Mouse (Mus musculus): ENCODE data around the gene Nr5a2.

Nr5a2 gene

DNA sequence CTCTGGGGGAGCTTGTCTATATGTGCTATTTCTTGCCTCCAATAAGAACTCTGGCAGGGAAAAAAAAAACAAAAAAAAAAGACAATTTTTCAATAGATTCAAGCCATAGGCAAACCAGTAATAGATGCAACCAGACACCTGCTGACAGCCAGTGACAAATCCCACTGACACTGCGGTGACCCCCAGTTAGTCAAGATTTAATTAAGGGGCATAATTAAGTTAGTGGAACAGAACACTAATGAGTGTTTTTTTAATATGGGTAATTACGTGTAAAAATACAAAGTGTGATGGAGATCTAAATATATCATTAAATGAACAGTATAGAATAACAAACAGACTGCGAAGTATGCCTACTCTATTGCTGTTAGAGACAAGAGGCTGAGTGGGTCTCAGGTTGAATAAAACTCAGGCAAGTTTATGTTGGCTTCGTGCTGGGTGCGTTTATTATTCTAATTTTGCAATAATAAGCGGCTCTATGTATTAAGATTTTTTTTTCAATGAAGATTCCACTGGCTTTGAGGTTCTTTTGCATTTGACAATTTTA lies 50.7 kb downstream of the Nr5a2 start:
- DNase-seq: no peak

DNA sequence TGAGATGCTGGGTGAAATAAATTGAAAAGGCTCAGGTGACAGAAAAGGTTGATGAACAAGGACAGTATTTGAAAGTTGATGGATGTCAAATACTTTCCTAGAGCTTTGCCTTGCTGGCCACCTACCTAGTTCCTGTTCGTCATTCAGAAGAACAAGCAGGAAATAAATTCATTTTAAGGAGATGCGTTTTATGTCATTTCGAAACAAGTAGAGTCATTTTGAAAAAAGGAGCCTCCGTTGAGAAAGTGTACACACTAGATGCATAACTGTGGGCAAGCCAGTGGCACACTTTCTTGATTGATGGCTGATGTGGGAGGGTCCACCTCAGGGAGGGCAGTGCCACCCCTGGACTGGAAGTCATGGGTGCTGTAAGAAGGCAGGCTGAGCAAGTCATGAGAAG lies 62.1 kb downstream of the Nr5a2 start:
- DNase-seq: no peak

DNA sequence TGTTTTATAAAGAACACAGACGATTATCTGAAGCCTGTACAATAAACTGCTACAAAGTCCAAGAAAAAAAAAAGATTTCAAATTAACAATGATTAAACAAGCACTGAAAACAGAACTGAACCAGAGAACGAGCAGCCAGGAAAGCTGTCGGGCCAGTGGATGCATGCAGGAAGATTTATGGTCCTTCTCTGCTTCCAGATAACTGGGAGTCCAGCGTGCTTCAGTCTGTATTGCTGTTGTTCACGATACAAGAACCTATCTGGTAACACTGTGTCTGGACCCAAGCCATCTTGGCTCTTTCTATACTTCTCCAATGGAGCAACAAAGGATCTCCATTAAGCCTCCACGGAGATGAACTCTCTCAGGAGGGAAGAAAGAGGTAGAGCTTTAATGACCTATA lies 63.9 kb downstream of the Nr5a2 start:
- no peak for DNase-seq

DNA sequence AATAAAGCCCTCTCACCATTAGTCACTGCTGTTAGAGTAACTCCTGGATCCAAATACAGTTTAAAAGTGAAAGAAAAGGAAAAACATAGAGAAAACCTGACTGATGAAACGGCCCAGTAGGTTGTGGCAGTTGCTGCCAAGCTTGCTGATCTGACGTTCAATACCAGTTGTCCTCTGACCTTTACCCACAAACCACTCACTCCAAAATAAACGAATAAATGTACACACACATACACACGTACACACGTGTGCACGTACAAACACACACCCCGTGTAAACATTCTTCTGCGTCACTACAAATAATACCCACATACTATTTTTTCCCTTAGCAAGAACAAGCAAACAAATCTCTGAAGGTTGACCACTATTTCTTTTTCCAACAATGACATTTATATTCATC lies 64.4 kb downstream of the Nr5a2 start:
- no peak for DNase-seq

DNA sequence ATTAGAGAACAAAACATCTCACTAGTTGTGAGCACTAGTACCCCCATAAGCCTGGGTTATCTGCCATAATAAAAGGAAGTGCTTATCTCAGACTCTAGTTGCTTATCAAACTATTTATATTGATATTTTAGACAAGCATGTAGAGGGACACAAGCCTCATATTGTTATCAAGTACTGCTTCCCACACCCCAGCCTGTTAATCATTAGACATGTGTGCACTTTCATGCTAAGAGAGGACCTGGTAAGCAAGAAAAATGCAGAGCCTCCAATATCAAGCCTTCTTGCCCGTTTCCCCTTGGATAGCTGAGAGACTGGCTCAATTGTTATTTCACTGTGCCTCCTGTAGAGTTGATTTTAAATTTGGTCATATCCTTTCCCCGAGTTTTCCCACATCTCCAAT lies 65.5 kb downstream of the Nr5a2 start:
- no peak for DNase-seq

DNA sequence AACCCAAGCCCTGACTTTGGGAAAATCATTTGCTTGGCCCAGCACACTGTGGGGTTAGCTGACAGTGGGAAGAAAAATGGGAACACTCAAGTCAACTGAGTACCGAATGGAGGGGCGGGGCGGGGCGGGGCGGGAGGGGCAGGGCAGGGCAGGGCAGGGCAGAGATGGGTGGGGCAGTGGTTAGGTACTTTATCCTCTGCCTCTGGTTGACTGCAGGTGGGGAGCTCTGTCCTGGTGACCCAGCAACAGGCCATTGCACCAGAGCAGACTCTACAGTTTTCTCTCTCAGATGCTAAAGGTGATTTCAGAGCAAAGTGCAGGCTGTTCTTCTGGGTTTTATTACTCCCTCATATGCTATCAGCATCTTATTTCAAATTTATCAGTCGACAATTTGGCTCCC lies 67.1 kb downstream of the Nr5a2 start:
- no peak for DNase-seq

DNA sequence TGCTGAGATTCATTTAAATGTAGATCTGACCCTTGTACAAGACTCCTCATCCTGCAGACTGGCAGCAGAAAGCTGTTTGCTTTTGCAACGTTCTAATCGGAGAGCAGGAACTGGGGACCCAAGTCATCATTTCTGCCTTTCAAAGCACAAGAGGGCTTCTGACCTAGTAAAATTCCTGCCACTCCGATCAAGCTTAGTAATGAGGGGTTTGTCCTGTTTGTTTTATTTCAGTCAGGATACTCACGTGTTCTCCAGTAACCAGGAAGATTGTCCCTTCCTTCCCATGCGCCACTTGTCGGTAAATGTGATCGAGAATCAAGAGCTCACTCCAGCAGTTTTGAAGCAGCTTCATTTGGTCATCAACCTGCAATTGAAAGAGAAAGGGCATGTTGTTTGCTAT lies 69.8 kb downstream of the Nr5a2 start:
- no peak for DNase-seq

DNA sequence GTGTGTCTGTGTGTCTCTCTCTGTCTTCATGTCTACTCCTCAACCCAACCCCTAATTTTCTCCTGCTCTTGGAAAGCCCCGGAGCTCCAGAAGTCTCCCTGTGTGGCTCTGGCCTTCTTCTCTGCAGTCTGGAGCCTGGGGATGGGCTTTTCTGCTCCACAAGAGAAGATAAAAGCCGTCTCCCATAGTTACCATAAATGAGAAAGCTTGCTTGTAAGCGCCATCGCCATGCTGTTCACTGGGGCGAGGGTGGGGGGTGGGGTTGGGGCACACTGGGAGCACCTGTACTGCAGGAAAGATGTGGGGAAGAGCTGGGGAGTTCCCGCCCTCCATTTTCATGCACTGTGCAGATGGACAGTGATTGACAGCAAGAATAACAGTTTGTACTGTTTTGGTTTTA lies 71.5 kb downstream of the Nr5a2 start:
- no peak for DNase-seq

DNA sequence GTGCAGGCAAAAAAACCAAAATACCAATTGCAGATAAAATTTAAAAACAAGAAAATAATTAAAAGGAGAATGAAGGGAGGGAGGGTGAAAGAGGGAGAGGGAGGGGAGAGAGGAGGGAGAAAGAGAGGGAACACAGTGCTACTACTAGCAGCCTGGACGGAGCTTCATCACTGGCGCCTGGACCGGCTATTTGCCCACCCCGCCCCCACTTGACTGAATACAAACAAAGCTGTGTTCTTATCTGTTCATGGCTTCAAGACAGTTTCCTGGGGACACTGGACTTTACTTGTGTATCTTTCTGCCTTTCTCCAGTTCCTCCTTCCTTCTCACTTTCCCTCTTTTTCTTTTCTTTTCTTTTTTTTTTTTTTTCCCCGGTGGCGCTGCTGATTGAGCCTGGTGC lies 73.6 kb downstream of the Nr5a2 start:
- peak; percentile 14 for DNase-seq

DNA sequence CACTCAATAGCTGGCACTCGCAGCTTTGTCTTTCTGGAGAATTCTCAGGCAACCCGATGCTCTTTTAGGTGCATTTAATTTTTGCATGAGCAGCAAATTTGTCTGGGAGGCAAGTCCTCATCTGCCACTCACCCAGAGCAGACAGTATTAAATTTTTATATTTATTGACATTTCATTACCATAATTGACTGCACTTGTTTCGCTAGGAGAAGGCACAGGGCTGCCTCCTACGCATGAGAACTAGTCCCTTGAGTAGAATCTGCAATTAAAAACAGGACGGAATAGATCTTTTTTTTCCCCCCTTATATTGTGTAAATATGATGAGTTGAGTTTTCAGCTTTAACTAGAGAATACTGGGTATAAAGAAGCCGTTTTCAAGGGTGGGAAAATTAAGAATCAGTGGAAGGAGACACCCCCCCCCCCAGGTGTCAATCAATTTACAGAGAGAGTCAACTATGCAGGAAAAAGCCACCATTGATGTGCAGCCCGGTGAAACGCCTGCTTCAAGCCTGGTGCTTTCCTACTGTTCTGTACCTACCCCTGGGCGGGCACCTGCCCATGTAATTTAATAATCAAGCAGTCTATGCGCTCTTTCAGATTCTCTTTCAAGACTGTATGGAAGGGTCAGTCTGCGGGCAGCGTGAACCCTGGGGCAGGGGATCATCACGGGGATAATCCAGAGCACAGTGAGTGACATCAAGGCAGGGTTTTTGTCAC lies 76.6 kb downstream of the Nr5a2 start:
- no peak for DNase-seq

DNA sequence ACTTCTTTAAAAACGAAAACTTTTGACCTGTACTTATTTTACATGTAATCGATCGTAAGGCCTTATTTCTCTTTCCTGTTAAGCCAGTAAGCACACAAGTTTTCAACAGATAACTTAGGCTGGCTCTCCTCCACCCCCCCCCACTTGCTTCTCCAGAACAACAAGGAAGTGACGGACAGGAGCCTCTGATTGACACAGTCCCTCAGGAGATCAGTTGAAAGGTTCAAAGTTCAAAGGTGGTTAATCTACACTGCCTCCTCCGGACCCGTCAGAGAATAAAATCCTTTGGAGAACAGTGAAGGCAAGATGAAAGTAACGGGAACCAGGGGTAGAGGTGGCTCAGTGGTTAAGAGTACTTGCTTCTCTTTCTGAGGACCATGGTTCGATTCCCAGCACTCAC lies 80.0 kb downstream of the Nr5a2 start:
- no peak for DNase-seq

DNA sequence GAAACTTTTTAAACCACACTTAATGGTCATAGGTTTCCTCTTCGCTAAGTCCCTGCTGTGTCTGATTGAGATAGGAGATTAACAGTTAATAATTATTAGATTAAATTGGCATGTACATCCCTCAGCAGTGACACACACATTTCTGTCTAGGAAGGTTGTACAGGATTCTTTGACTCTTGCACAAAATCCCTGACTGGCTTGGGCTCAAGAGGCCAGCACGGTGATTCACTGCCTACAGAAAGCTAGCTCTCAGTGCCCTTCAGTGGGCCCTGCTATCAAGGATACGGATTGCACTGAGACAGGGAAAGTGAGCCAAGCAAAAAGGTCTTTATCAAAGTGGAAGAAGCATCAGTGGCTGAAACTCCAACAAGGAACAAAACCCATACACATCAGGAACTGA lies 85.2 kb downstream of the Nr5a2 start:
- no peak for DNase-seq

DNA sequence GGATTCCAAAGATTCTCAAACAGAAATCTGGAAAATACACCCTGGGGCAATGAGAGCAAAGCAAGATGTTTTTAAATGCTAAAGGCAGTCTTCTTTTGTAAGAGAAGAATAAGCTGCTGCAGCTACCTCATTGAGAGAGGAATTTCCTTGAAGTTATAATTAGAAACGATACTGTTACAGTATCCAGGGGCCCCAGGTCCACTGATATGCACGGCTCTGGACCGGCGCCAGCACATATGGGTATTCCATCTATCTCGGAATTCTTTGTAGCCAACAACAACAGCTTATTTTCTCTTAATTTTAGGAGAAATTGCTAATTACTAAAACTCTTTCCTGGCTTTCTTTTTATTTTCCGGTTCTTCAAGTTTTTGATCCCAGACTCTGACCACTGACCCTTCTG lies 91.3 kb downstream of the Nr5a2 start:
- DNase-seq: no peak

DNA sequence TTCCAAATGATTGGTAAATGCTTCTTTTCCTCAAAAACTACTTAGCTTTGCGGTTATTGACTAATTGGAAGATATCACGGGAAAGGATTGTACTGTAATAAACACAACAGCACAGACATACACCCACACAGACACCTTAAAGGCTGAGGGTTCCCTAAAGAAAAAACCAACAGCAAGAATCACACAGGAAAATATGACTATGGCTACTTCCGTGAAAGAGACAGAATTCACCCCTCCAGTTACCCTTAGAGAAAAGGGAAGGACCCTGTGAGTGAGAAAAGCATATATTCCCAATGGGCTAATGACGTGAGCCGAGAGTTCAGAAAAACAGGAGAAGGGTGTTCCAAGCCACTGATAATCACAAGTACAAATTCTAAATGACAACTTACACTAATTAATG lies 92.0 kb downstream of the Nr5a2 start:
- DNase-seq: no peak

DNA sequence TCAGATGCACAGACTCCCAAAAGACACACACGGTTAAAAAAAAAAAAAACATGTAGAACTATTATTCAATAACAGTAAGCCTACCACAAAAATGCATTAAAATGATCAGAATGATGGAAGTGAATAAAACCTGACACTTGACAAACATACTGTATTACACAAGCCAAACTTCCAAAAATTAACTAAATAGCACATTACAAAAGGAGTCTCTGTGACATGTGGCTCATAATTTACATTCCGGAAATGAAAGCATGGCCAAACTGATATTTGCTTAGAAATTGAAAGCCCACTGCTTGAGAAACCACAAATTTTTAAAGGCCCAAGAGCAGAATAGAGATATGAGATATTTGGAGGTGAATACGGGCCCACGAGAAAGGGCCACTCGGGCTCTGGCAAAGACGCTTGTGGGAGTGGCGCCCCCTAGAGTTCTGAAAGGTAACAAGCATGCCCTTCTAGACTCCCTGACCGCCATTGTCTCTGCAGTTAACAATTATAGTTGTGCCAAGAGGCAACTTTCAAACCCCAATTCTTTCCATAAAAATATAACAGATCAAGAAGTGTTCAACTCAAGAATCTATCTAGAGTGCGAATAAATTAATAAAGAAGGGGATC lies 93.7 kb downstream of the Nr5a2 start:
- DNase-seq: peak; percentile 13

DNA sequence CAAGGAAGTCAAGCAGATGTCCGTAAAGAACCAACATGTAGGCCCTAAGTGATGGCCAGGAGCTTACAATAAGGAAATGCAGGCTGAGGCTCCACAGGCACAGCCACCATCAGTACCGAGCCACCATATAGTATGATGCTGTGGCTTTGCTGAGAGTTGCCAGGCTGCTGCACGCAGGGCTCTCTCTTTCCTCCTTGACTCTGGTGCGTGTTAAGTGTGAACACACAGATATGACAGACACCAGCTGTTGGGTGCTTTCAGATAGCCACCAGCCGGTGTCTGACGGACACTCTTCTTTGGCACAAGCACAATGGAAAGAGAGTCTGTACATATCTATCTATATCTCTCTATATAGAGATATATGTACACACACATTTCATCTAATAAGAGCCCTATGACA lies 97.0 kb downstream of the Nr5a2 start:
- DNase-seq: no peak

DNA sequence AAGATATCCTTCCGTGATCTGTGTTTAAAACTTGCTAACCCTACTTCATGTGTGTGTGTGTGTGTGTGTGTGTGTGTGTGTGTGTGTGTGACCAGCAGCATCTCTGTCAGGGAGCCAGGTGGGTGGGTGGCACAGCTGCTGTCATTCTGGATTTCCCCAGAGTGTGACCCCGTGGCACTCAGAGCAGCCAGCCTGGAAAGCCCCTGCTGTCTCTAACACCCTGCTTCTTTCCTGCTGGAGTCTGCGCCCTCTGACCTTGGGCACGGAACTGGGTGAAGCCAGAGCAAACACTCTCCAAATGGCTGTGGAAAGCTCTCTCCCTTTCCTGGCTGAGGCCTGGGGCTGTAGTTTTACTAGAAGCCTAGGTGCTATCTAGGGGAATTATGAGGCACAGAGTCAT lies 100.8 kb downstream of the Nr5a2 start:
- DNase-seq: peak; percentile 11

DNA sequence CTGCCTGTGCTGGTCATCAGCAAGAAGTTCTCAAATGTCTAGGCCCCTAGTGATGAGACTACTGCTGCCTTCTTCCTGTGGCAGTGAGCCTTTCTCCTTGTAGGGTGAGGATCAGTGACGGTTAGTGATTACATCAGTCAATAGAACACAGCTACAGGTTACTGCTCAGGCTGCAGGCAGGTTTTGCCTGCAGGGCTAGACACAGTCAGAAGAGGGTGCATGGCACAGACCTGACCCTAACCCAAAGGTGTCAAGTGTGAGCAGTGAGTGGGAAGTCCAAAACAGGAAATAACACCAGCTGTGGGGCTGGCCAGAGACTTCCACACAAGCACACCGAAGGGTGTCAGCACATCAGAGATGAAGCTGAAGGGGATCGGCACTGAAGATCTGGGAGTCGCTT lies 101.5 kb downstream of the Nr5a2 start:
- no peak for DNase-seq

DNA sequence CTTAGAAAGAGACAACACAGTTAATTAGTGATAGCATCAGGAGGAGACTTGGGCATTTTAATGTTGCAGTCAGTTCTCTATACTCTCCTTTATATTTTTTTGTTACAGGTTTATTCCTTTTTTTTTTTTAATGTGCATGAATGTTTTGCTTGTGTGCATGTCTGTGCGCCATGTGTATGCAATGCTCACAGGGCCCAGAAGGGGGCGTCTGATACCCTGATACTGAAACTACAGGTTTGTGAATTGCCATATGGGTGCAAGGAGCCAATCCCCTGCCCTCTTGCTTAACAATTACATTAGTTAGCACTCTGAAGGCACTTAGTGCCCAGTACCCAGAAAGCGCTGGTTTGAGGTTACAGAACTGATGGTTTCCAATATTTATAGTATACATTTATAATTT lies 104.1 kb downstream of the Nr5a2 start:
- DNase-seq: no peak

DNA sequence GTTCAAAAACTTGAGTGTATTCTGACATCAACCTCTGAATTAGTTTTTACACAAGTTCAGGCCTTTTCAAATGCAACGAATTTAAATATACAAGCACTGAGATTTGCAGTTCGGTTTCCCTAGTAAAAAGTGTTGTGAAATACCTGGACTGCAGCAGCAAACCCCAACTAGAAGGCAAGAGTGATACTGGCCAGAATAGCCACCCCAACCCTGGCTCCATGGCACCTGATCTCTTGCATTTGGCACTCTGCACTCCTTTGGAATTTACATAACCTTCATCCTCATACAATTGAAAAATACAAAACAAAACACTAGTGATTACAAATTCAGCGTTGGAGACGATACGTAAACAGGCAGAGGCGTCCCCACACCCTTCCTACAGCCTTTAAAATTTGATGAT lies 111.5 kb downstream of the Nr5a2 start:
- no peak for DNase-seq

DNA sequence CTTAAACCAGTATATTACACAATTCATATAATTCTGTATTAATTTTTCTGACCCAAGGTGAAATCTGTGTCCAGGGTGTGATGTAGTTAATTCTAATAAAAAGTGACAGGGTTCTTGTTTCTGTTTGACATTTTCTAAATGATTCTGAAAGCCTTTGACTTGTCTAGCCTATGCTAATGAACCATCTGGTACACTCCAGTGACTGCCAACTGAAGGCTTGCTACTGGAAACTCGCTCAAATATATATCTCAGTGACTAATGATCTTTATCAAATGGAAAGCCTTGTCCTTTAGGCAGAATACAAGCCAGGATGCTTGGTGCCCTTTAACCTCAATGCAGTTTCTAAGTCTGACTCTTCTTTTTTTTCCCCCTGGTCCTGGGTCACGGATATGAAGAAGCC lies 114.2 kb downstream of the Nr5a2 start:
- DNase-seq: no peak

DNA sequence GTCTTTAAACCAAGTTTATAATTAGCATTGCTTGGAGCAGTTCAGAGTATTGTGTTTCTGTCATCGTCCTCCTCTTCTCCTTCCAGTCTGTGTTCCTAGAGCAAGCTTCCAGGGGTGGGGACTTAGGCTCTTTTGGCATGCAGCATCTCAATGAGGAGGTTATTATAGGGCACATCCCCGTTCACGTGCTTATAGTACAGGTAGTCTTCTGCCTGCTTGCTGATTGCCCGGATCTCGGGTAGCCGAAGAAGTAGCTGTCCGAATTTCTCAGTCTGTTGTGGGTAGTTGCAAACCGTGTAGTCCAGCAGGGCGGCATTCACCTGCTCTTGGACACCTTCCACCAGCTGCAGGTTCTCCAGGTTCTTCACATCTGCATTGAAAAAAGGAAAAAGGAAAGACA lies 114.9 kb downstream of the Nr5a2 start:
- no peak for DNase-seq

DNA sequence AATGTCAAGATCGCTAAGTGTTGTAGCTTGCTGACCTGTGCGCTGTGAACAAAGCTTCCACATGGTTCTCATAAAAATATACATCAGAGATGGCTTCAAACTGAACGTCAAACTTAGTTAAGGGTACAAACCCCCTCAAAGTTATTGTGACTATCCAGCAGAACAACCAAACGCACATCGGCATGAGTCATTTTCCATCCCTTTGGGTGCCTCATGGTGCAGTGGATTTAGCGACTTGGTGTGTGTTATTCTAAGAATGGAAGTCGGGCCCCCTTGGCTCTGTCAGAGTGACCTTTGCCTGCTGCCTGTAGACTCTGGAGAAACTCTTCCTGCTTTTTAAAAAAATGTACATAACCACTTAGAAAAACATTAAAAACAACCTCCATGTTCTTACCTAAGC lies 119.7 kb downstream of the Nr5a2 start:
- no peak for DNase-seq

DNA sequence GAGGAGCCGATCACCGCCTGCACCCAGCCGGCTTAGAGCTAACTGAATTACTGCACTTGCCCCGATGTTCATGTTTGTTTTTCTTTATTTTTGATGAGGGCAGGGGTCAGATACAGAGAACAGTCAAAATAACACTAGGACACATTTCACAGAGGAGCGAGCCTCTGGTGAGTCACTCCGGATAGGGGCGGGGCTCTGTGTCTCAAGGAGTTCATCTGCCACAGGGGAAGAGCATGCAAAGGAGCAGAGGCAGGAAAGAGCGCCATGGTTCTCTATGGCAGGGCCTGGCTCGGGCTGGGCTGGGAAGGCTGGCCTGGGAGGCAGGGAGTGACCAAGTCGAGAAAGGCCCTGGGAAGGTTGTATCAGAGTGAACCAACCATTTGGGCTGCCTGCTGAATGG lies 121.0 kb downstream of the Nr5a2 start:
- peak; percentile 47 for DNase-seq

Measured in lung, postnatal 10 days (tissue).